Mouse (Mus musculus) embryonic facial prominence, embryonic 14.5 days (tissue): ENCODE measurements around the gene Cuta. TPM values are rescaled to one million over a fixed set of nuclear protein-coding genes. Genes with fewer than 3 reads are reported as not detected.

Source experiments
- ATAC-seq: fragments of 200-750 bp; cut with Nextera tagmentation; 2 replicates; pipeline ENCODE4 v1.8.0; 2017; ENCODE audit warnings: low read depth, moderate number of reproducible peaks, moderate TSS enrichment
- DNase-seq: peaks from one replicate; pipeline ENCODE4 v3.0.0-alpha.2; 2015; ENCODE audit warnings: low spot score
- H3K27ac ChIP-seq: fragments of 300-500 bp; sonication (generic); replicated peaks from 2 replicates; pipeline ENCODE4 v1.5.1; 2014; ENCODE audit warnings: low read depth, mild to moderate bottlenecking, low read length, moderate library complexity
- H3K27me3 ChIP-seq: fragments of 300-500 bp; sonication (generic); replicated peaks from 2 replicates; pipeline ENCODE4 v1.6.1; 2014; ENCODE audit warnings: low read length; ENCODE audit not compliant: control insufficient read depth, insufficient read depth
- H3K36me3 ChIP-seq: fragments of 300-500 bp; sonication (generic); 2 replicates; pipeline ENCODE4 v1.6.1; 2014; ENCODE audit warnings: low read length, mixed read lengths; ENCODE audit not compliant: control insufficient read depth, insufficient read depth
- H3K4me1 ChIP-seq: fragments of 300-500 bp; sonication (generic); 2 replicates; pipeline ENCODE4 v1.6.1; 2014; ENCODE audit warnings: antibody characterized with exemption, low read length; ENCODE audit not compliant: control insufficient read depth, insufficient read depth
- H3K4me2 ChIP-seq: fragments of 300-500 bp; sonication (generic); 2 replicates; pipeline ENCODE4 v1.6.1; 2014; ENCODE audit warnings: low read depth, mild to moderate bottlenecking, low read length, moderate library complexity, mixed read lengths
- H3K4me3 ChIP-seq: fragments of 300-500 bp; sonication (generic); 2 replicates; pipeline ENCODE4 v1.5.1; 2014; ENCODE audit warnings: low read depth, mild to moderate bottlenecking, low read length
- H3K9ac ChIP-seq: fragments of 300-500 bp; sonication (generic); 2 replicates; pipeline ENCODE4 v1.6.1; 2014; ENCODE audit warnings: low read depth, mild to moderate bottlenecking, low read length, moderate library complexity, mixed read lengths
- H3K9me3 ChIP-seq: fragments of 300-500 bp; sonication (generic); 2 replicates; pipeline ENCODE4 v1.6.1; 2016; ENCODE audit warnings: low read length; ENCODE audit not compliant: control insufficient read depth
- WGBS: fragments of 180-500 bp; shearing (Covaris S2); extraction: QIAGEN DNeasy Blood & Tissue Kit; methylation state at CpG from one replicate; pipeline ENCODE4 v1.1.7; 2014; 5-methylcytosine and 5-hydroxymethylcytosine counted together
- polyA plus RNA-seq: library from polyadenylated mRNA; unstranded; fragments of >200 nt; fragmentation: Nextera tagmentation; extraction: Ambion mirVana; gene quantifications from 2 replicates; pipeline ENCODE4 v1.2.1, GENCODE M21; 2014

The Cuta gene
- polyA plus RNA-seq, 1 experiment from 2014 or later, result 148 TPM

GRCm38 (mm10) chr17:26895578-26895977, 43.8 kb downstream of the Cuta start:
- H3K36me3 ChIP-seq, result no peaks in the 10 kb centered on the region
- ATAC-seq (no peak), DNase-seq (peak; percentile 55)
- 15% methylated on average over 10 of the region's 10 CpGs for WGBS
- H3K9ac ChIP-seq, result no peak overlapping the region
- peaks cover 8% of the 10 kb centered on the region; the same call in 1 of the 2 replicates for H3K4me1 ChIP-seq
- H3K27me3 ChIP-seq, result no peaks in the 10 kb centered on the region
- no peaks in the 10 kb centered on the region for H3K9me3 ChIP-seq
- no peak overlapping the region for H3K27ac ChIP-seq
- no peak overlapping the region for H3K4me2 ChIP-seq
- no peak overlapping the region for H3K4me3 ChIP-seq

- H3K4me2 ChIP-seq, result no peak overlapping the region
- H3K9ac ChIP-seq, result no peak overlapping the region
- H3K4me1 ChIP-seq, result peaks cover 8% of the 10 kb centered on the region; the same call in 1 of the 2 replicates
- no peak overlapping the region for H3K27ac ChIP-seq
- H3K36me3 ChIP-seq, result no peaks in the 10 kb centered on the region
- ATAC-seq (peak; percentile 34; the same call in 1 of the 2 replicates), DNase-seq (peak; percentile 57)
- H3K27me3 ChIP-seq, result no peaks in the 10 kb centered on the region
- no peaks in the 10 kb centered on the region for H3K9me3 ChIP-seq
- H3K4me3 ChIP-seq, result no peak overlapping the region
- 77% methylated on average over 6 of the region's 6 CpGs for WGBS
Measured at GRCm38 (mm10) chr17:26894342-26894741, 45.0 kb downstream of the Cuta start.

GRCm38 (mm10) chr17:26893492-26893891, 45.9 kb downstream of the Cuta start:
- peaks cover 8% of the 10 kb centered on the region; the same call in 1 of the 2 replicates for H3K4me1 ChIP-seq
- no peak overlapping the region for H3K4me2 ChIP-seq
- no peak overlapping the region for H3K9ac ChIP-seq
- ATAC-seq (no peak), DNase-seq (no peak)
- H3K27me3 ChIP-seq, result no peaks in the 10 kb centered on the region
- no peak overlapping the region for H3K4me3 ChIP-seq
- H3K9me3 ChIP-seq, result no peaks in the 10 kb centered on the region
- WGBS, result 46% methylated on average over 6 of the region's 6 CpGs
- peak overlapping the region; percentile 61 for H3K27ac ChIP-seq
- no peaks in the 10 kb centered on the region for H3K36me3 ChIP-seq

- 44% methylated on average over 16 of the region's 16 CpGs for WGBS
- H3K4me2 ChIP-seq, result peak overlapping the region; percentile 20; the same call in 1 of the 2 replicates
- H3K4me3 ChIP-seq, result no peak overlapping the region
- H3K27me3 ChIP-seq, result no peaks in the 10 kb centered on the region
- peaks cover 8% of the 10 kb centered on the region; the same call in 1 of the 2 replicates for H3K4me1 ChIP-seq
- ATAC-seq, result peak; percentile 64; the same call in 1 of the 2 replicates
- no peaks in the 10 kb centered on the region for H3K9me3 ChIP-seq
- no peak overlapping the region for H3K9ac ChIP-seq
- H3K27ac ChIP-seq, result peak overlapping the region; percentile 33; the same call in 1 of the 2 replicates
- no peaks in the 10 kb centered on the region for H3K36me3 ChIP-seq
- peak; percentile 33 for DNase-seq
Measured at GRCm38 (mm10) chr17:26892635-26893375, 46.6 kb downstream of the Cuta start.

- Histone ChIP-seq H3K36me3 (no peaks in the 10 kb centered on the region), H3K4me2 (no peak overlapping the region), H3K4me1 (peaks cover 14% of the 10 kb centered on the region), H3K9ac (no peak overlapping the region), H3K27me3 (no peaks in the 10 kb centered on the region), H3K9me3 (no peaks in the 10 kb centered on the region), H3K27ac (no peak overlapping the region), H3K4me3 (no peak overlapping the region)
- DNase-seq (peak; percentile 43), ATAC-seq (no peak)
- 19% methylated on average over 3 of the region's 3 CpGs for WGBS
Measured at GRCm38 (mm10) chr17:26887926-26888325, 51.4 kb downstream of the Cuta start.

- H3K27ac ChIP-seq, result no peak overlapping the region
- DNase-seq, result peak; percentile 95
- H3K4me3 ChIP-seq, result peak overlapping the region; percentile 47
- WGBS, result 9% methylated on average over 27 of the region's 30 CpGs
- peak overlapping the region; percentile 79 for H3K4me2 ChIP-seq
- peak overlapping the region; percentile 58 for H3K9ac ChIP-seq
- no peaks in the 10 kb centered on the region for H3K27me3 ChIP-seq
- H3K36me3 ChIP-seq, result no peaks in the 10 kb centered on the region
- peaks cover 14% of the 10 kb centered on the region for H3K4me1 ChIP-seq
- ATAC-seq, result peak; percentile 92
- H3K9me3 ChIP-seq, result no peaks in the 10 kb centered on the region
Measured at GRCm38 (mm10) chr17:26886047-26886749, 53.2 kb downstream of the Cuta start.

- DNase-seq (peak; percentile 90), ATAC-seq (0 out of 2 replicates have a peak, but pooled peaks have one; percentile 42)
- Histone ChIP-seq H3K4me1 (peaks cover 14% of the 10 kb centered on the region), H3K27me3 (no peaks in the 10 kb centered on the region), H3K9ac (peak overlapping the region; percentile 58), H3K36me3 (no peaks in the 10 kb centered on the region), H3K9me3 (0 out of 2 replicates have a peak, but pooled peaks cover 4% of the 10 kb centered on the region), H3K4me2 (peak overlapping the region; percentile 79), H3K4me3 (peak overlapping the region; percentile 47), H3K27ac (no peak overlapping the region)
- WGBS, result 21% methylated on average over 25 of the region's 25 CpGs
Measured at GRCm38 (mm10) chr17:26884995-26885926, 54.1 kb downstream of the Cuta start.
